Mouse (Mus musculus) embryonic facial prominence, embryonic 13.5 days (tissue): ENCODE data around the gene Lrrc74b. TPM values are rescaled to one million over a fixed set of nuclear protein-coding genes. Genes with fewer than 3 reads are reported as not detected.
A peak's percentile ranks its signal among the peaks of the same experiment; 100 is the strongest.

Experiments
- ATAC-seq: fragments of 200-750 bp; cut with Nextera tagmentation; 2 replicates; pipeline ENCODE4 v1.8.0; 2017; ENCODE audit warnings: low read depth; ENCODE audit not compliant: insufficient number of reproducible peaks, insufficient read depth, low FRiP score, low TSS enrichment
- H3K27ac ChIP-seq: fragments of 300-500 bp; sonication (generic); 2 replicates; pipeline ENCODE4 v1.5.1; 2015; ENCODE audit warnings: moderate library complexity, mild to moderate bottlenecking, inconsistent platforms
- H3K27me3 ChIP-seq: fragments of 300-500 bp; sonication (generic); 2 replicates; pipeline ENCODE4 v1.6.1; 2015; ENCODE audit warnings: mild to moderate bottlenecking, inconsistent platforms
- H3K36me3 ChIP-seq: fragments of 300-500 bp; sonication (generic); 2 replicates; pipeline ENCODE4 v1.6.1; 2015; ENCODE audit warnings: mild to moderate bottlenecking, inconsistent platforms
- H3K4me1 ChIP-seq: fragments of 300-500 bp; sonication (generic); 2 replicates; pipeline ENCODE4 v1.6.1; 2015; ENCODE audit warnings: inconsistent platforms
- H3K4me2 ChIP-seq: fragments of 300-500 bp; sonication (generic); 2 replicates; pipeline ENCODE4 v1.6.1; 2015; ENCODE audit warnings: moderate library complexity, mild to moderate bottlenecking, inconsistent platforms
- H3K4me3 ChIP-seq: fragments of 300-500 bp; sonication (generic); 2 replicates; pipeline ENCODE4 v1.5.1; 2015; ENCODE audit warnings: mild to moderate bottlenecking, inconsistent platforms
- H3K9ac ChIP-seq: fragments of 300-500 bp; sonication (generic); 2 replicates; pipeline ENCODE4 v1.6.1; 2015; ENCODE audit warnings: mild to moderate bottlenecking, inconsistent platforms
- H3K9me3 ChIP-seq: fragments of 300-500 bp; sonication (generic); 2 replicates; pipeline ENCODE4 v1.6.1; 2016; ENCODE audit warnings: inconsistent platforms
- WGBS: fragments of 180-500 bp; shearing (Covaris S2); methylation state at CpG from one replicate; pipeline ENCODE4 v1.1.7; 2015; ENCODE audit warnings: mixed read lengths; 5-methylcytosine and 5-hydroxymethylcytosine counted together
- polyA plus RNA-seq: library from polyadenylated mRNA; unstranded; fragments of >200 nt; fragmentation: Nextera tagmentation; extraction: Ambion mirVana; gene quantifications from 2 replicates; pipeline ENCODE4 v1.2.1, GENCODE M21; 2015

The Lrrc74b gene
- not detected in 2 replicates for polyA plus RNA-seq

- peak within 1 kb of the TSS; percentile 11; the same call in 1 of the 2 replicates for H3K27ac ChIP-seq
- peak within 1 kb of the TSS; percentile 58 for H3K4me2 ChIP-seq
- peak; percentile 67; the same call in 1 of the 2 replicates for ATAC-seq
- under 1% methylated on average over 22 of the region's 22 CpGs for WGBS
- peaks cover 53% of the 10 kb centered on the region for H3K27me3 ChIP-seq
- peak within 1 kb of the TSS; percentile 46; the same call in 1 of the 2 replicates for H3K9ac ChIP-seq
- H3K36me3 ChIP-seq: no peaks in the 10 kb centered on the region
- peaks cover 29% of the 10 kb centered on the region for H3K4me1 ChIP-seq
- no peaks in the 10 kb centered on the region for H3K9me3 ChIP-seq
- H3K4me3 ChIP-seq: peak within 1 kb of the TSS; percentile 30
Observed at GRCm38 (mm10) chr16:17561128-17561750, at the start of gene Lrrc74b. Lrrc74b (minus strand) TSS chr16:17561247.

GRCm38 (mm10) chr16:17605684-17606083 lies 44.6 kb upstream of the Lrrc74b start:
- Histone ChIP-seq H3K4me2 (no peak overlapping the region), H3K9ac (no peak overlapping the region), H3K27ac (no peak overlapping the region), H3K4me1 (no peaks in the 10 kb centered on the region), H3K9me3 (no peaks in the 10 kb centered on the region), H3K36me3 (no peaks in the 10 kb centered on the region), H3K4me3 (no peak overlapping the region), H3K27me3 (no peaks in the 10 kb centered on the region)
- WGBS: 71% methylated on average over 5 of the region's 5 CpGs
- no peak for ATAC-seq

- 69% methylated on average over 4 of the region's 4 CpGs for WGBS
- no peak overlapping the region for H3K9ac ChIP-seq
- ATAC-seq: no peak
- H3K27ac ChIP-seq: no peak overlapping the region
- H3K27me3 ChIP-seq: no peaks in the 10 kb centered on the region
- H3K4me1 ChIP-seq: no peaks in the 10 kb centered on the region
- H3K4me3 ChIP-seq: no peak overlapping the region
- H3K9me3 ChIP-seq: no peaks in the 10 kb centered on the region
- no peaks in the 10 kb centered on the region for H3K36me3 ChIP-seq
- H3K4me2 ChIP-seq: no peak overlapping the region
Observed at GRCm38 (mm10) chr16:17604941-17605340, 43.9 kb upstream of the Lrrc74b start.

GRCm38 (mm10) chr16:17600944-17601562 lies 40.0 kb upstream of the Lrrc74b start:
- no peaks in the 10 kb centered on the region for H3K27me3 ChIP-seq
- no peak for ATAC-seq
- 53% methylated on average over 3 of the region's 3 CpGs for WGBS

GRCm38 (mm10) chr16:17590731-17591130 lies 29.7 kb upstream of the Lrrc74b start:
- 4% methylated on average over 2 of the region's 2 CpGs for WGBS
- H3K4me1 ChIP-seq: no peaks in the 10 kb centered on the region
- H3K36me3 ChIP-seq: no peaks in the 10 kb centered on the region
- no peak overlapping the region for H3K4me3 ChIP-seq
- no peaks in the 10 kb centered on the region for H3K27me3 ChIP-seq
- H3K4me2 ChIP-seq: no peak overlapping the region
- no peak overlapping the region for H3K27ac ChIP-seq
- 0 out of 2 replicates have a peak, but pooled peaks cover 4% of the 10 kb centered on the region for H3K9me3 ChIP-seq
- no peak for ATAC-seq
- no peak overlapping the region for H3K9ac ChIP-seq

More at GRCm38 (mm10) chr16:17600944-17601562, 40.0 kb upstream of the Lrrc74b start:
- Histone ChIP-seq H3K27ac (no peak overlapping the region), H3K36me3 (no peaks in the 10 kb centered on the region), H3K4me1 (no peaks in the 10 kb centered on the region), H3K9me3 (no peaks in the 10 kb centered on the region), H3K4me3 (no peak overlapping the region), H3K4me2 (no peak overlapping the region), H3K9ac (no peak overlapping the region)

GRCm38 (mm10) chr16:17584555-17584954 lies 23.5 kb upstream of the Lrrc74b start:
- Histone ChIP-seq H3K36me3 (no peaks in the 10 kb centered on the region), H3K9me3 (0 out of 2 replicates have a peak, but pooled peaks cover under 1% of the 10 kb centered on the region), H3K4me3 (no peak overlapping the region), H3K27me3 (no peaks in the 10 kb centered on the region), H3K4me2 (no peak overlapping the region), H3K27ac (no peak overlapping the region), H3K9ac (no peak overlapping the region), H3K4me1 (no peaks in the 10 kb centered on the region)
- 87% methylated on average over 7 of the region's 7 CpGs for WGBS
- ATAC-seq: no peak

- 15% methylated on average over 8 of the region's 8 CpGs for WGBS
- no peak within 1 kb of the TSS for H3K4me3 ChIP-seq
- no peak for ATAC-seq
Observed at GRCm38 (mm10) chr16:17583064-17583463, 22.0 kb upstream of the Lrrc74b start, which contains the start of gene Slc7a4. Slc7a4 (minus strand) TSS chr16:17583214.

GRCm38 (mm10) chr16:17576825-17577215 lies 15.8 kb upstream of the Lrrc74b start:
- peak overlapping the region; percentile 86 for H3K4me2 ChIP-seq
- H3K4me3 ChIP-seq: peak overlapping the region; percentile 59
- H3K36me3 ChIP-seq: no peaks in the 10 kb centered on the region
- no peaks in the 10 kb centered on the region for H3K9me3 ChIP-seq
- no peak overlapping the region for H3K27ac ChIP-seq
- peaks cover 62% of the 10 kb centered on the region for H3K27me3 ChIP-seq
- peaks cover 10% of the 10 kb centered on the region for H3K4me1 ChIP-seq
- H3K9ac ChIP-seq: peak overlapping the region; percentile 72
- ATAC-seq: no peak
- WGBS: 13% methylated on average over 8 of the region's 8 CpGs

More at GRCm38 (mm10) chr16:17583064-17583463, 22.0 kb upstream of the Lrrc74b start, which contains the start of gene Slc7a4:
- Histone ChIP-seq H3K4me1 (no peaks in the 10 kb centered on the region), H3K9ac (no peak within 1 kb of the TSS), H3K27me3 (peaks cover 7% of the 10 kb centered on the region), H3K4me2 (no peak within 1 kb of the TSS), H3K27ac (no peak within 1 kb of the TSS), H3K9me3 (no peaks in the 10 kb centered on the region), H3K36me3 (no peaks in the 10 kb centered on the region)

GRCm38 (mm10) chr16:17575870-17576824 lies 15.1 kb upstream of the Lrrc74b start:
- Histone ChIP-seq H3K4me3 (peak overlapping the region; percentile 59), H3K4me1 (peaks cover 10% of the 10 kb centered on the region), H3K9me3 (no peaks in the 10 kb centered on the region), H3K4me2 (peak overlapping the region; percentile 86), H3K27ac (no peak overlapping the region), H3K27me3 (peaks cover 65% of the 10 kb centered on the region), H3K36me3 (no peaks in the 10 kb centered on the region), H3K9ac (peak overlapping the region; percentile 72)
- WGBS: 13% methylated on average over 45 of the region's 45 CpGs
- no peak for ATAC-seq

GRCm38 (mm10) chr16:17566186-17566585 lies 5.1 kb upstream of the Lrrc74b start:
- Histone ChIP-seq H3K27me3 (peaks cover 32% of the 10 kb centered on the region), H3K4me2 (no peak overlapping the region), H3K36me3 (no peaks in the 10 kb centered on the region), H3K9ac (no peak overlapping the region), H3K4me1 (peaks cover 12% of the 10 kb centered on the region), H3K27ac (no peak overlapping the region), H3K9me3 (no peaks in the 10 kb centered on the region), H3K4me3 (no peak overlapping the region)
- ATAC-seq: no peak
- 25% methylated on average over 4 of the region's 4 CpGs for WGBS

GRCm38 (mm10) chr16:17564771-17565170 lies 3.7 kb upstream of the Lrrc74b start:
- no peak for ATAC-seq
- H3K27me3 ChIP-seq: peaks cover 40% of the 10 kb centered on the region
- 57% methylated on average over 3 of the region's 3 CpGs for WGBS

More at GRCm38 (mm10) chr16:17564771-17565170, 3.7 kb upstream of the Lrrc74b start:
- no peak overlapping the region for H3K9ac ChIP-seq
- no peak overlapping the region for H3K27ac ChIP-seq
- no peak overlapping the region for H3K4me2 ChIP-seq
- no peak overlapping the region for H3K4me3 ChIP-seq
- no peaks in the 10 kb centered on the region for H3K9me3 ChIP-seq
- H3K36me3 ChIP-seq: no peaks in the 10 kb centered on the region
- peaks cover 17% of the 10 kb centered on the region for H3K4me1 ChIP-seq
